Mouse (Mus musculus): ENCODE measurements around the gene Dpf3.

Gene Dpf3

GRCm38 (mm10) chr12:83210294-83210693 lies 277.2 kb downstream of the Dpf3 start:
- no peak for DNase-seq

GRCm38 (mm10) chr12:83209461-83209860 lies 278.1 kb downstream of the Dpf3 start:
- peak; percentile 20 for DNase-seq

- DNase-seq: no peak
Observed at GRCm38 (mm10) chr12:83208841-83209240, 278.7 kb downstream of the Dpf3 start.

GRCm38 (mm10) chr12:83208011-83208410 lies 279.5 kb downstream of the Dpf3 start:
- no peak for DNase-seq

GRCm38 (mm10) chr12:83207481-83207880 lies 280.0 kb downstream of the Dpf3 start:
- no peak for DNase-seq

- DNase-seq: no peak
Observed at GRCm38 (mm10) chr12:83206866-83207265, 280.6 kb downstream of the Dpf3 start.

GRCm38 (mm10) chr12:83204361-83204760 lies 283.2 kb downstream of the Dpf3 start:
- peak; percentile 59 for DNase-seq

- DNase-seq: no peak
Observed at GRCm38 (mm10) chr12:83201674-83202073, 285.8 kb downstream of the Dpf3 start.

GRCm38 (mm10) chr12:83180561-83180960 lies 307.0 kb downstream of the Dpf3 start:
- no peak for DNase-seq

- no peak for DNase-seq
Observed at GRCm38 (mm10) chr12:83179860-83180259, 307.7 kb downstream of the Dpf3 start.

GRCm38 (mm10) chr12:83178770-83179169 lies 308.7 kb downstream of the Dpf3 start:
- DNase-seq: no peak

- DNase-seq: no peak
Observed at GRCm38 (mm10) chr12:83169495-83170209, 317.9 kb downstream of the Dpf3 start.

GRCm38 (mm10) chr12:83168310-83168709 lies 319.2 kb downstream of the Dpf3 start:
- DNase-seq: no peak

GRCm38 (mm10) chr12:83165058-83165457 lies 322.5 kb downstream of the Dpf3 start:
- no peak for DNase-seq
